Mouse (Mus musculus): Measurements from ENCODE around the gene Lrguk. TPM values are rescaled to one million over a fixed set of nuclear protein-coding genes. Genes with fewer than 3 reads are reported as not detected.

Gene Lrguk
- polyA plus RNA-seq, 2 experiments, result 0.02 TPM; not detected in 1

GRCm38 (mm10) chr6:34083471-34083870, 54.2 kb downstream of the Lrguk start:
- WGBS (ENCODE audit: insufficient replicate concordance), result 59% methylated on average over 5 of the region's 5 CpGs
- H3K36me3 ChIP-seq (replicated peaks; ENCODE audit: control insufficient read depth, insufficient read depth, low read depth), result no peaks in the 10 kb centered on the region
- TF ChIP-seq EP300 (IDR thresholded peaks at IDR 0.05; ENCODE audit: low read depth), result no peak
- TF ChIP-seq CTCF (IDR thresholded peaks at IDR 0.05; ENCODE audit: low read depth), result no peak
- H3K4me1 ChIP-seq (replicated peaks; ENCODE audit: control insufficient read depth in 2 of 2, insufficient read depth in 2 of 2, low read length in 1 of 2), result no peaks in the 10 kb centered on the region
- H3K9me3 ChIP-seq (ENCODE audit: control insufficient read depth, low read length), result no peaks in the 10 kb centered on the region
- no peak overlapping the region for H3K4me3 ChIP-seq (ENCODE audit: insufficient read depth in 1 of 2, low read depth in 2 of 2, low read length in 2 of 2)
- ATAC-seq (ENCODE audit: insufficient read depth) (no peak), DNase-seq (ENCODE audit: low read depth in 3 of 3, low spot score in 3 of 3) (no peak)
- H3K27ac ChIP-seq, result no peak overlapping the region
- H3K27me3 ChIP-seq (ENCODE audit: control insufficient read depth, insufficient read depth, low read length), result no peaks in the 10 kb centered on the region
- H3K4me2 ChIP-seq (ENCODE audit: low read depth), result no peak overlapping the region
- H3K9ac ChIP-seq (replicated peaks), result no peak overlapping the region

- DNase-seq (ENCODE audit: low read depth in 3 of 3, low spot score in 3 of 3) (no peak), ATAC-seq (ENCODE audit: insufficient read depth) (no peak)
- Histone ChIP-seq H3K4me3 (ENCODE audit: insufficient read depth in 1 of 2, low read depth in 2 of 2, low read length in 2 of 2) (no peak overlapping the region), H3K36me3 (replicated peaks; ENCODE audit: control insufficient read depth, insufficient read depth, low read depth) (no peaks in the 10 kb centered on the region), H3K27me3 (ENCODE audit: control insufficient read depth, insufficient read depth, low read length) (no peaks in the 10 kb centered on the region), H3K27ac (no peak overlapping the region), H3K4me2 (ENCODE audit: low read depth) (no peak overlapping the region), H3K9ac (replicated peaks) (no peak overlapping the region), H3K4me1 (replicated peaks; ENCODE audit: control insufficient read depth in 2 of 2, insufficient read depth in 2 of 2, low read length in 1 of 2) (no peaks in the 10 kb centered on the region), H3K9me3 (ENCODE audit: control insufficient read depth, low read length) (no peaks in the 10 kb centered on the region)
- 59% methylated on average over 4 of the region's 4 CpGs for WGBS (ENCODE audit: insufficient replicate concordance)
- TF ChIP-seq EP300 (IDR thresholded peaks at IDR 0.05; ENCODE audit: low read depth), result no peak
- TF ChIP-seq CTCF (IDR thresholded peaks at IDR 0.05; ENCODE audit: low read depth), result no peak
These were observed 58.5 kb downstream of the Lrguk start for GRCm38 (mm10) chr6:34087701-34088100.

GRCm38 (mm10) chr6:34088986-34089385, 59.7 kb downstream of the Lrguk start:
- WGBS (ENCODE audit: insufficient replicate concordance), result 73% methylated on average over 3 of the region's 3 CpGs
- Histone ChIP-seq H3K9ac (replicated peaks) (no peak overlapping the region), H3K4me2 (ENCODE audit: low read depth) (no peak overlapping the region), H3K36me3 (replicated peaks; ENCODE audit: control insufficient read depth, insufficient read depth, low read depth) (no peaks in the 10 kb centered on the region), H3K27ac (no peak overlapping the region), H3K9me3 (ENCODE audit: control insufficient read depth, low read length) (no peaks in the 10 kb centered on the region), H3K4me3 (ENCODE audit: insufficient read depth in 1 of 2, low read depth in 2 of 2, low read length in 2 of 2) (no peak overlapping the region), H3K27me3 (ENCODE audit: control insufficient read depth, insufficient read depth, low read length) (no peaks in the 10 kb centered on the region), H3K4me1 (replicated peaks; ENCODE audit: control insufficient read depth in 2 of 2, insufficient read depth in 2 of 2, low read length in 1 of 2) (no peaks in the 10 kb centered on the region)
- TF ChIP-seq EP300 (IDR thresholded peaks at IDR 0.05; ENCODE audit: low read depth) (no peak), CTCF (IDR thresholded peaks at IDR 0.05; ENCODE audit: low read depth) (no peak)
- ATAC-seq (ENCODE audit: insufficient read depth), result no peak
- DNase-seq (ENCODE audit: low read depth in 3 of 3, low spot score in 3 of 3), result no peak

- H3K36me3 ChIP-seq (replicated peaks; ENCODE audit: control insufficient read depth, insufficient read depth, low read depth), result no peaks in the 10 kb centered on the region
- no peak overlapping the region for H3K4me2 ChIP-seq (ENCODE audit: low read depth)
- TF ChIP-seq EP300 (IDR thresholded peaks at IDR 0.05; ENCODE audit: low read depth), result no peak
- TF ChIP-seq CTCF (IDR thresholded peaks at IDR 0.05; ENCODE audit: low read depth), result no peak
- DNase-seq (ENCODE audit: low read depth in 3 of 3, low spot score in 3 of 3), result no peak
- no peak overlapping the region for H3K27ac ChIP-seq
- no peaks in the 10 kb centered on the region for H3K4me1 ChIP-seq (replicated peaks; ENCODE audit: control insufficient read depth in 2 of 2, insufficient read depth in 2 of 2, low read length in 1 of 2)
- 55% methylated on average over 3 of the region's 3 CpGs for WGBS (ENCODE audit: insufficient replicate concordance)
- no peak overlapping the region for H3K4me3 ChIP-seq (ENCODE audit: insufficient read depth in 1 of 2, low read depth in 2 of 2, low read length in 2 of 2)
- H3K27me3 ChIP-seq (ENCODE audit: control insufficient read depth, insufficient read depth, low read length), result no peaks in the 10 kb centered on the region
- no peak for ATAC-seq (ENCODE audit: insufficient read depth)
- H3K9ac ChIP-seq (replicated peaks), result no peak overlapping the region
- no peaks in the 10 kb centered on the region for H3K9me3 ChIP-seq (ENCODE audit: control insufficient read depth, low read length)
These were observed 62.3 kb downstream of the Lrguk start for GRCm38 (mm10) chr6:34091537-34091936.

- DNase-seq (ENCODE audit: low read depth in 3 of 3, low spot score in 3 of 3), result no peak
- TF ChIP-seq EP300 (IDR thresholded peaks at IDR 0.05; ENCODE audit: low read depth), result no peak
- no peak for TF ChIP-seq CTCF (IDR thresholded peaks at IDR 0.05; ENCODE audit: low read depth)
- WGBS (ENCODE audit: insufficient replicate concordance), result 62% methylated on average over 6 of the region's 6 CpGs
- H3K27me3 ChIP-seq (ENCODE audit: control insufficient read depth, insufficient read depth, low read length), result no peaks in the 10 kb centered on the region
- no peak overlapping the region for H3K9ac ChIP-seq (replicated peaks)
- no peaks in the 10 kb centered on the region for H3K4me1 ChIP-seq (replicated peaks; ENCODE audit: control insufficient read depth in 2 of 2, insufficient read depth in 2 of 2, low read length in 1 of 2)
- ATAC-seq (ENCODE audit: insufficient read depth), result no peak
- H3K27ac ChIP-seq, result no peak overlapping the region
- no peaks in the 10 kb centered on the region for H3K9me3 ChIP-seq (ENCODE audit: control insufficient read depth, low read length)
- H3K36me3 ChIP-seq (replicated peaks; ENCODE audit: control insufficient read depth, insufficient read depth, low read depth), result no peaks in the 10 kb centered on the region
- H3K4me2 ChIP-seq (ENCODE audit: low read depth), result no peak overlapping the region
- H3K4me3 ChIP-seq (ENCODE audit: insufficient read depth in 1 of 2, low read depth in 2 of 2, low read length in 2 of 2), result no peak overlapping the region
These were observed 67.0 kb downstream of the Lrguk start for GRCm38 (mm10) chr6:34096274-34096673.
